11 mouse cellular contexts compared by ENCODE assay signal in the genomic region with DNA sequence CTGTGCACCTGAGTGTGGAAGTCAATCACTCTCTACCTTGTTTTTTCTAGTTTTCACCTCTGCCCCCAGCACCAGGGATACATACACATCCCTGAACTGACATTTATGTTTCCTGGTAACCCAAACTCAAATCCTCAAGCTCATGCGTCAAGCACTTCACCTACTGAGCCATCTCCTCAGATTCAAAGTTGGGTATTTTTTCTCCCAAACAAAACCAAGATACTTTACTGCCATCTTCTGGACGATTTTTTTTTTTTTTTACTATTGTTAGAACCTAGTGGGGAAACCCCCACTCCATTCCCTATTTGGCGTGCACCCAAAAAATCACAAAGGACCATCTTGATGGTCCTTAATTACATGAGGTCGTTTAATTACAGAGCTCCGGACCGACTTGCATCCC. TPM values are rescaled to one million over a fixed set of nuclear protein-coding genes. Genes with fewer than 3 reads are reported as not detected.
A peak's percentile ranks its signal among the peaks of the same experiment; 100 is the strongest.
DNase-seq lines count a peak whose midpoint lies in the region; ATAC-seq and TF ChIP-seq lines count a peak whose summit lies in the region.
"Had no signal": no experiment of that assay in that cellular context is flagged by ENCODE, and none has a peak within 500 bp of the region (broad histone marks: within the 10 kb centered on the region; RNA-seq: fewer than 3 reads in every experiment).

No protein-coding gene starts in this region.

- H3K27ac ChIP-seq in gastrocnemius, adult 2 months, result no peak overlapping the region
- no peak overlapping the region for H3K27ac ChIP-seq in neural tube, embryonic 14.5 days (ENCODE audit: low read depth, low read length)
- H3K27ac ChIP-seq: heart, embryonic 13.5 days; macrophage had no signal

- peak; percentile 33 for TF ChIP-seq CTCF in gastrocnemius, adult 2 months (IDR thresholded peaks at IDR 0.05)
- TF ChIP-seq CTCF in lung, adult 2 months (IDR thresholded peaks at IDR 0.05; ENCODE audit: insufficient read depth, low read length), result no peak

- ATAC-seq in neural tube, embryonic 14.5 days (ENCODE audit: low read depth), result peak; percentile 54; the same call in 1 of the 2 replicates

- DNase-seq in gastrocnemius, adult 2 months, result no peak
- DNase-seq in gastrocnemius, postnatal 36 days, result no peak
- DNase-seq in lung, postnatal 10 days, result peak; percentile 11
- no peak for DNase-seq in lung, adult 2 months
- peak; percentile 11 for DNase-seq in adipocyte (ENCODE audit: low spot score)
- no peak for DNase-seq in urinary bladder, postnatal 36 days (ENCODE audit: low spot score in 2 of 2)
- no peak for DNase-seq in heart, postnatal 14 days

- H3K4me1 ChIP-seq in lung, adult 2 months (ENCODE audit: control insufficient read depth, insufficient read depth, low read length), result no peaks in the 10 kb centered on the region
- no peaks in the 10 kb centered on the region for H3K4me1 ChIP-seq in neural tube, embryonic 14.5 days (ENCODE audit: control insufficient read depth, insufficient read depth, low read length)

- H3K4me3 ChIP-seq in gastrocnemius, adult 2 months, result no peak overlapping the region
- no peak overlapping the region for H3K4me3 ChIP-seq in lung, adult 2 months (replicated peaks; ENCODE audit: extremely low read depth, low read depth, low read length)
- H3K4me3 ChIP-seq in neural tube, embryonic 14.5 days (ENCODE audit: low read depth, low read length), result no peak overlapping the region; the same call in 1 of the 2 replicates
- H3K4me3 ChIP-seq: heart, embryonic 13.5 days had no signal

- H3K27me3 ChIP-seq in neural tube, embryonic 14.5 days (ENCODE audit: control insufficient read depth, insufficient read depth, low read length), result no peaks in the 10 kb centered on the region
- H3K27me3 ChIP-seq: heart, embryonic 13.5 days had no signal

- WGBS in lung, adult 2 months, result 10% methylated on average over 6 of the region's 6 CpGs
- 10% methylated on average over 6 of the region's 6 CpGs for WGBS in neural tube, embryonic 14.5 days

- H3K4me2 ChIP-seq in neural tube, embryonic 14.5 days (ENCODE audit: low read depth, low read length), result peak overlapping the region; percentile 16; the same call in 1 of the 2 replicates
- H3K4me2 ChIP-seq: heart, embryonic 13.5 days had no signal

- no peaks in the 10 kb centered on the region for H3K36me3 ChIP-seq in neural tube, embryonic 14.5 days (ENCODE audit: control insufficient read depth, insufficient read depth, low read length)
- H3K36me3 ChIP-seq: G1E; heart, embryonic 13.5 days had no signal

- no peaks in the 10 kb centered on the region for H3K9me3 ChIP-seq in neural tube, embryonic 14.5 days (ENCODE audit: control insufficient read depth, low read length)
- H3K9me3 ChIP-seq: G1E; heart, embryonic 13.5 days had no signal

- H3K9ac ChIP-seq in neural tube, embryonic 14.5 days (replicated peaks; ENCODE audit: low read depth, low read length), result no peak overlapping the region
- H3K9ac ChIP-seq: heart, embryonic 13.5 days had no signal

- intact Hi-C loops in gastrocnemius, adult 2 months (cut with DNase I), result loop anchor here (2.0 kb wide), 1 partner anchor 36 kb away; no protein-coding TSS in a partner anchor
- intact Hi-C loops in gastrocnemius, postnatal 36 days (cut with DNase I), result loop anchor here (1.0 kb wide), 1 partner anchor 38 kb away; no protein-coding TSS in a partner anchor
- intact Hi-C loops in heart, postnatal 14 days (cut with DNase I), result loop anchor here (5.0 kb wide), 1 partner anchor 302 kb away; no protein-coding TSS in a partner anchor

- TF ChIP-seq POLR2A in lung, adult 2 months (IDR thresholded peaks at IDR 0.05; ENCODE audit: borderline replicate concordance, extremely low read depth, low read depth, low read length), result no peak

RNA-seq across cellular contexts. Expression of gene Cryl1, which starts 10.8 kb away (rescaled TPM):
- 1 to 10 TPM; 4.7 to 5.5 TPM for total RNA-seq in gastrocnemius, adult 2 months (2021)
- 1 to 10 TPM; 5.0 to 5.4 TPM for total RNA-seq in gastrocnemius, postnatal 36 days (2021)
- polyA plus RNA-seq in lung, adult 2 months (2012; rRNA removed), result 23.3 and 36.9 TPM in 2 replicates
- 9.2 and 9.7 TPM in 2 replicates for polyA plus RNA-seq in neural tube, embryonic 14.5 days (2014; fragmentation: Nextera tagmentation; extraction: Ambion mirVana)
- total RNA-seq in heart, postnatal 14 days (2021), result 1 to 10 TPM; 7.2 to 7.4 TPM

RNA-seq across cellular contexts. Expression of gene Ift88, which starts 14.8 kb away (rescaled TPM):
- total RNA-seq in gastrocnemius, adult 2 months (2021), result 1 to 10 TPM; 4.0 to 4.8 TPM
- total RNA-seq in gastrocnemius, postnatal 36 days (2021), result 1 to 10 TPM; 2.9 to 4.7 TPM
- polyA plus RNA-seq in lung, adult 2 months (2012; rRNA removed), result 6.1 TPM in 2 replicates
- polyA plus RNA-seq in neural tube, embryonic 14.5 days (2014; fragmentation: Nextera tagmentation; extraction: Ambion mirVana), result 20.0 and 22.3 TPM in 2 replicates
- total RNA-seq in heart, postnatal 14 days (2021), result 1 to 10 TPM; 4.2 to 5.2 TPM

Comparison
In these comparisons a context has a peak if more than half of its experiments do, and no peak if none do; other contexts are left out.
1. DNase-seq: peak in lung, postnatal 10 days (single experiment) and adipocyte (single experiment); none in gastrocnemius, adult 2 months (single experiment), gastrocnemius, postnatal 36 days (0 of 2), lung, adult 2 months (single experiment), urinary bladder, postnatal 36 days (0 of 2) and heart, postnatal 14 days (0 of 2).